Mouse (Mus musculus): ENCODE data around the gene Gpr108. TPM values are rescaled to one million over a fixed set of nuclear protein-coding genes. Genes with fewer than 3 reads are reported as not detected.
A peak's percentile ranks its signal among the peaks of the same experiment; 100 is the strongest.
"Not testable (repeated sequence)": the region's sequence is repeated elsewhere in the genome, so short reads cannot be mapped to it uniquely, and the experiment has no call there.

The Gpr108 gene
- polyA plus RNA-seq (2017; shearing (Covaris generic)): 10 to 100 TPM; 46.4 to 55.8 TPM

DNA sequence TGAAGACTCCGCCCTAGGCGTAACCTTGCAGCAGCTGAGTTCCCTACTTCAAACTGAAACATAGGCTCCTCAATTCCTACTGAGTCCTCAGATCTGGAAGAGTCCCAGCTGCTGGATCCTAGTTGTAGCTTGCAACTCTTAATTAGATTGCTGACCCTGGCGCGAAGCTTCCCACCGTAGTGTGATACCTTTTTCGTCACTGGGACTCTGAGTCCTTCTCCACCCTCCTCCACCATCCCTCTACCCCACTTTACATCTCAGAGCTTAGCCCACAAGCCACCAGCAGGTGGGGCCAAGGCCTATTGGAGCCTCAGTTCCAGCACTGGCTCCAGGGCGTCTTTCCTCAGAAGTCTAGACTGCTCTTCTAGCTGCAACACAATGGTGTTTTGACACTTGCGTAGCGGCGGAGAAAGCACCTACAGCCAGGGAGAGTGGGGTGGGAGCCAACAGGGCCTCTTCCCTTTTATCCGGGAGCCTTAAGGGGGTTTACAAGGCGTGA, at the start of gene Gpr108:
Gene Gpr108 (minus strand): TSS at position 246 of the 499 bp plus-strand sequence.
- ATAC-seq: peak; percentile 62

DNA sequence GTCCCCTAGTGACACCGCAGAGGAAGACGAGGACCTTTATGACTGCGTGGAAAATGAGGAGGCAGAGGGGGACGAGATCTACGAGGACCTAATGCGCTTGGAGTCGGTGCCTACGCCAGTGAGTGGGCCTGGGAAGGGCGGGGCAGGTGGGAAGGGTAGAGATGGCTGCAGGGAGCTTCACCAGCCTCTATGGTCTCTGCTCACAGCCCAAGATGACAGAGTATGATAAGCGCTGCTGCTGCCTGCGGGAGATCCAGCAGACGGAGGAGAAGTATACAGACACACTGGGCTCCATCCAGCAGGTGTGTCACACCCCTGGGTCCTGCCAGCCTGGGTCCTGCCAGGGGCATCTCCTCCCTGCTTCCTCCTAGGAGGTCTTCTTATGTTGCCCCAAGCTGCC, 48.8 kb upstream of the Gpr108 start:
- ATAC-seq: no peak

DNA sequence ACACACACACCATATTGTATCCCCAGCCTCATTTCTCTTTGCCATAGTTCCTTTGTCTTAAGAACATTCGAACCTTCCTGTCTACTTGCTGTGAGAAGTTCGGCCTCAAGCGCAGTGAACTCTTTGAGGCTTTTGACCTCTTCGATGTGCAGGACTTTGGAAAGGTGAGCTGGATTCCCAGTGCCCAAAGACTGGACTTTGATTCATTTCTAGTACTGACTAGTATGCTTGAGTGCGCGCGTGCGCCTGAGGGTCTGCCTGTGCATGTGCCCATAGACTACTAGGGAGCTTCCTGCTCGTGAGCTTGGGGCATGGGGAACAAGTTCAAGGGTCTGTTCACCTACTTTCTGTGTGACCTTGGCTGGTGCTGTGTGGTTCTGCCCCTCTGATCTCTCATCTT, 47.7 kb upstream of the Gpr108 start:
- ATAC-seq: no peak

DNA sequence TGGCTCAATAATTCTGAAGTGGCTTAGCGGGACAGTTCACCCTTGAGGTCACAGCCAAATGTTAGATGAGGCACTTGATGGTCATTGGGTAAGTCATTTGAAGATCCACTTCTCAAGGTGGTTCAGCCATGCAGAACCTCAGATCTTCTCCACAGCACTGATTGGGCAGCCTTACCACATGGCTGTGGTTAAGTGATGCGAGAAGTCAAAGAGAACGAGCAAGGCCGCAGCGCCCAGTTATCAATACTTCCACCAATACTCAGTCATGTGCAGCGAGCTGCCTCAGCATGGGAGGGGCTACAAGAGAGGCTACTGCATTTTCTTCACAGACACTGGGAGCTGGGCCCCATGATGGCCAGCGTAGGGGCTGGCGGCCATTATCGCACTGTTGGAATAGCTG, 44.7 kb upstream of the Gpr108 start:
- no peak for ATAC-seq

DNA sequence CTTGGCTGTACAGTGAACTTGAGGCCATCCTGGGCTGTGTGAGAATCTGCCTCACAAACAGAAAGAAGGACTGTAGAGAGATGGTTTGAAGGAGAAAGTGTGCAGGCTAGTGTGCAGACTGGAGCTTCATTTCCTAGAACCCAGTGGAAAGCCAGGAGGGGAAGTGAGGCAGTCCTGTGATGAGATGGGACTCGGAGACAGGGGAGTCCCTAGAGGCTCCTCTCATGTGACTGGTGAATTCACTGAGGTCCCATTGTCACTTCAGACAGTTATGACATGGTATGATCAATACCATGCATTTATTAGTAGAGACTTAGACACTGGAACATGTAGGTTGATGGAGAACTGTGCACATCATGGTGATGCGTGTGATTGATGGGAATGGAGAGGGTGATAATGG, 44.1 kb upstream of the Gpr108 start:
- no peak for ATAC-seq

DNA sequence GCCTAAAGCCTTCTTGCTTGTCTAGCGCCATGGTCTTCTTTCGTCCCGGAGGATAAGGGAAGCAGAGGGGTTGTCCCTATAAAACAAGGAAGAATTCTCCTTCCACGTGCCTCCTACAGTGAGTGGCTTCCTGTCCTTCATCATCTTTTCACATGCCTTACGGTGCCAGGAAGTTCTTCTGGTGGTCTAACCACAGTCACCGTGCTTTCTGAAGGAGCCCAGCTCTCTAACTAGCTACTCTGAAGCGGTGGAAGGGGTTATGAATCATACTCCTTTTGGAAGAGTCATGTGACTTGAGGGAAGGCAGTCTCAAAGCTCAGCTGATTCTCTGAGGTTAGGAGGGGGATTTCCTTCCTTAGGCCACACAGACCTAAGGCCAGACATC, 42.4 kb upstream of the Gpr108 start:
- ATAC-seq: peak; percentile 48

DNA sequence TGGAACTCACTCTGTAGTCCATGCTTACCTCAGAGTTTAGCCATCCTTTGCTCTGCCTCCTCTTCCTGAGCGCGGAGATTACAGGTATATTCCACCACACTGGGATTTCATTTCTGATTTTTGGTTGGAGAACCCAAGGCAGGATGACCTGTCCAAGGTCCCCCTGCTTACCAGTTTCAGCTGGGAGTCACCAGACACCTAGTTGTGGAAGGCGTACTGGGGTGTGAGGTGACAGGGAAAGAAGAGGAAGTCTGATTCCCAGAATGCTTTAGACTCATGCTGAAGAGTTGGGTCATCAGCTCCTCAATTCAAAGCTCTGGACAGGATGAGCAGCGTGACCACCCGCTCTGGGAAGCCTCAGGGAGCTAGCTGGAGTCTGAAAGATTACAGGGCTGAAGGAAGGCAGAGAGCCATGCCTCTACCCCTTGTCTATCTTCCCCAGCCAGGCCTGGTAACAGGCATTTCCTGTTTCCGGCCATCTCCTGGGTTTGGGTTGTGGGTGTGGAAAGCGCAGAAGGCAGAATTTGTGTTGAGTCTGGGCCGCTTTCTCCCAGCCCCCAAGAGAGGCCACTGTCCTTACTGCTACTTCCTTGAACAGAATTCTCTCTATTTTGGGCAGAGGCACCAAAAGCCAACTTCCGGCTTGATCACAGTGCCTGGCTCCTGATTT, 41.9 kb upstream of the Gpr108 start:
- ATAC-seq: peak; percentile 67

DNA sequence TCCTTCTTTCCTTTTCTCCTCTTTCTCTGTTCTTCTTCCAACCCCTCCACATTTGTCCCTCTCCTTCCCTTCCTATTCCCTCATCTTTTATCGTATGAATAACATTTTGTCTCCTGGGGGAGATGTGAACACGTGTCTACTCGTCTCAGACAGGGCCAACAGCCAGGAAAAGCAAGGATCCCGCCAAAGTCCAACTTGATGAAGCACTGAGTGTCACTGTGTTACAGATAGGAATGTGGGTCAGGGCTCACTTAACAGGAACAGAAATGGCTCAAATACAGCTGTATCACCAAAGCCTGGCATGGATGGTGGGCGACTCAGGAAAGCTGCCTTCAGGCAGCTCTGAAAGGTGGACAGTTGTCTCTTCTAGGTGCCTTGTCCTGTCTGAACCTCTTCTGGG, 41.0 kb upstream of the Gpr108 start:
- ATAC-seq: no peak

DNA sequence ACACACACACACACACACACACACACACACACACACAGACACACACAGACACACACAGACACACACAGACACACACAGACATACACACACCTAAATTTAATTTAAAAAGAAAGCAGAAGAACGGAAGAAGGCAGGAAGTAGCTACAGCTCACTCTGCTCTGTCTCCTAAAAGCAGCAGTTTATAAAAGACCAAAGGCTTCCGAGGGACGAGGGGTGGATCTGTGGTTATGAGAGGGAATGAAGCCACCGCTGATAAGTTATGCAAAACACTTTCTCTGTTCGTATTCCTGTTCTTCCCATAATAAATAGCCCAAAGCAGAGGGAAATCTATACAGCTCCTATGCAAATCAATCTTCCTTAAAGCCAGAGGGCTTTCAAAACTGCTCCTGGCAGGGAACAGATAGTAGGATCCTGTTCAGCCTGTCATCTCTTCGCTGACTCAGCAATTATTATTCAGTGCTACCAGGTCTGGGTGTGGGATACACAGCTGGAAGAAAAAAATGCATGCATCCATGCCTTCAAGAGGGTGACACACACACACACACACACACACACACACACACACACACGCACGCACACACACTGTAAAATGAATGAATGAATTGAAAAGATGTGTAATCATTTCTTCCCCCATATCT, 38.6 kb upstream of the Gpr108 start:
- ATAC-seq: peak; percentile 57

DNA sequence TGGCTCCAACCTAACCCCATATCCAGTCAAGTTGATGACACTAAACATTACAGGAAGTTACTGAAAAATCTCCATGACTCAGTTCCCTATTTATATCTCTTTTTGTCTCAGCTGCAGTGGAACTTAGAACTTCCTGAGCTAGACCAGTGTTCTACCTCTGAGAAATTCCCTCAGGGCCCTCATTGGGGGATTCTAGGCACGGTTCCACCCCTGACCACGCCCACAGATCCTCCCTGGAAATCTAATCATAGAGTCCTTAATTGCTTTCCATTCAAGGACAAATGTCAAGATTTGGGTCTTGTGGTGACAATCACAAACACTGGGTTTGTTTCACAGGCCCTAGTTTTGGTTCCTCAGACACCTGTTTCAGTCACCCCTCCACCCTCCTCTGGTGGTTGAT, 36.8 kb upstream of the Gpr108 start:
- no peak for ATAC-seq

DNA sequence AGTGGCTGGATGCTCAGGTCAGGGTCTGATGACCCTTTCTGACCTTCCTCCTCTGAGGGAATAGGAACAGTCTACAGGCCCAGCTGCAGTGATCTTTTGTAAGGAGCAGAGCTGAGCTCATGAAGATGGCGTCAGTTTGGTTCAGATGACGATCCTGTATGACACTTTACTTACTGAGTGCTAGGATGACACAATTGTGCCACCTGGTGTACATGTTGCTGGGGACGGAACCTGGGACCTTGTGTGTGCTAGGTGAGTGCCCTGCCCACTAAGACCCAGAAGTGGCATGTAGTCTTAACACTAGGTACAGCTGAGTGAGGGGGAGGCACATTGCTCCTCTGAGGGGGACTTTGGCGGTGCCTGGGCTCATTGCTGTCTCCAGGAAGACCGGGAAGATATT, 35.7 kb upstream of the Gpr108 start:
- ATAC-seq: no peak

DNA sequence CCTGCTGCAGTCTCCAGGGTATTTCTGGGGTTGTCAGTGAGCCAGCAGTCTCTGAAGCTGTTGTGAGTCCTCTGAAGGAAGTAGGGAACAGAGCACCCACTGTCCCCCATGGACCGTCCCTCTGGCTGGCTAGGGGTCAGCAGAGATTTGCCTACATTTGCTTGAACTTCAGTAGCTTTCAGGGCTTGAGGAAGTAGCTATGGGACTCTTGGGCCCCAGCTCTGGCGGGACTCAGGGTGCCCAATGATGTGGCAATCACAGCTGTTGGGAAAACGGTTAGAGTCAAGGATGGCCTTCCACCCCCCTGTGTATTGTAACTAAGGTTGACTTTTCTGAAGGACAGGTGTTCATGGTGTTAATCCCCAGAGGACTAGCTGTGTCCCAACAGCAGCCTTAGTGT, 32.2 kb upstream of the Gpr108 start:
- ATAC-seq: no peak

DNA sequence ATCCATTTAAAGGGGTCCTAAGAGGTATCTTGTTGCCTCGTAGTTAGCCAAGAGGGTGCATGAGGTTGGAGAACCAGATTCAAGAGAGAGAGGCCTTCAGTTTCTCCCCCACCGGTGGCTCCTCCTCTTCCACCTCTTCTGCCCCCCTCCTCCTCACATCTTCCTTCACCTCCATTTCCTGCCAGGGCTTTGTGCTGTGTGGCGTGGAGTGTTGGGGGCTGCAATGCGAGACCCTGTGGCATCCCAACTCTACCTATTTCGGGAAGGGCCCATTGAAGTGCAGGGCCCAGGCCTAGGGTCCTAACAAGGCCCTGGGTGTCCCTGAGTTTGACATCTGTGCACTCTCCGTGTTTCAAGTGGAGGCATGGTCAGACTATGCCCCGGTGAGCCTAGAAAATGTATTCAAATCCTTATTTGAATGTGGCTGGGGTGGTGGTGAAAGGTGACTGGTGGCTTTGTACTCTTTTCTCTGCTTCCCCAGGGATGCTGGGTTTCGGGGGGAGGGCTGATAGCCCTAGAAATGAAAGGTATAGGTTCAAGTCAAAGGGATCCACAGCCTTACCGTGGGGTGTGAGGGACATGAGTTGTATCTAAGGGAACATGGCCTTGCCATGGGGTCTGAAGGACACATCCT, 31.5 kb upstream of the Gpr108 start:
- peak; percentile 34 for ATAC-seq

DNA sequence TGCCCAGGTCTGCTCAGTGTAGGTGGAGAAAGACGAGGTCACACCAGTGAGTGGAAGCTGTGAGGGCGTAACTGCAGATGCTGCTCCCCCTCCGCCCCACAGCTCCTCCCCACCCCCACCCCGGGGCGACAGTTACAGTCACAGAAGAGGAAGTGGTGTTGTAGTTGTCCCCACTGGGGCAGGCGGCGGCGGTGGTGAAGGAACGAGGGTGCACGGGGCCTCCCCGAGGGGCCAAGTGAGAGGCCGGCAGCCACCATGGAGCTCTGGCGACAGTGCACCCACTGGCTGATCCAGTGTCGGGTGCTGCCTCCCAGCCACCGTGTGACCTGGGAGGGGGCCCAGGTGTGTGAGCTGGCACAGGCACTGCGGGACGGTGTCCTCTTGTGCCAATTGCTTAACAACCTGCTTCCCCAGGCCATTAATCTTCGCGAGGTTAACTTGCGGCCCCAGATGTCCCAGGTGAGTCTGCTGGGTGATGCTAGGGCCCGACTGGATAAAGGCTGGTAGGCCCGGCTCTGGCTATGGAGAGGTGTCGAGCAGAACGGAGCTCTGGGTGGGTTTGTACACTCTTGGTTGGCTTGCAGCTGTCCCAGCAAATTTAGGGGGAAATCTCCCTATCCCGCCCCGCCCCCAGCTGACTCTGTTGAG, 30.8 kb upstream of the Gpr108 start, which contains the start of gene Vav1:
Gene Vav1 (plus strand): TSS at position 158 of the 648 bp plus-strand sequence.
- peak; percentile 62 for ATAC-seq

DNA sequence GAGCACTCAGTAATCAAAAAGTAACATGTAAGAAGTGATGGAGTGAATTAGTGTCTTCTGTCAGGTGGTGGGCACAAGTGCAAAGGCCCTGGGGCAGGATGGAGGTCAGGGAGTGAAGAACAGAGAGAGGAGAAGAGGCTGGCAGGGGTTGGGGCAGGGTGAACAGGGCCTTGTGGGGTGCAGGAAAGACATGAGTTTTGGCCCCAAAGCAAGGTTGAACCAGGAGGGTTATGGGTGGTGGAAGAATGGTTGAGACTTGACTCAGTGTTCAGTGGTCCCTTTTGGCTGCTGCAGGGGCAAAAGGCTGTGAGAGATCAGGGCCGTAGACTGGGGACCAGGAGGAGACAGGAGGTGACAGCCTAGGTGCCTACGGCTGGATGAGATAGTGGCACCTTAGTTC, 30.3 kb upstream of the Gpr108 start:
- ATAC-seq: peak; percentile 0

DNA sequence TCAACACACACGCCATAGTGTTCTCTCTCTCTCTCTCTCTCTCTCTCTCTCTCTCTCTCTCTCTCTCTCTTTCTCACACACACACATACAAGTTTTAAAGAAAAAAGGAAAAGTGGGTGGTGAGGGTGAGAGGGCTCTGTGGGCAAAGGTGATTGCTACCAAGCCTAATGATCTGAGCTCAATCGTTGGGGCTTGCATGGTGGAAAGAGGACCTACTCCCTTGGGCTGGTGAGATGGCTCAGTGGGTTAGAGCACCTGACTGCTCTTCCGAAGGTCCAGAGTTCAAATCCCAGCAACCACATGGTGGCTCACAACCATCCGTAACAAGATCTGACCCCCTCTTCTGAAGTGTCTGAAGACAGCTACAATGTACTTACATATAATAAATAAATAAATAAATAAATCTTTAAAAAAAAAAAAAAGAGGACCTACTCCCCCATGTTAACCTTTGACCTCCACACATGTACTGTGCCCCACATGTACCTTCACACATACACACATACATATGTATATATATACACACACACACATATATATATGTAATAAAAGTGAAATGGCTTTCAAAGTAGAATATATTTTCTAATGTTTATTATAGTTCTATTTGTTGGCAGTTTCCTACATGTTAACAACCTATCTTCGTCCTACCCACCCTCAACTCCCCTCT, 29.5 kb upstream of the Gpr108 start:
- not testable (repeated sequence) for ATAC-seq

DNA sequence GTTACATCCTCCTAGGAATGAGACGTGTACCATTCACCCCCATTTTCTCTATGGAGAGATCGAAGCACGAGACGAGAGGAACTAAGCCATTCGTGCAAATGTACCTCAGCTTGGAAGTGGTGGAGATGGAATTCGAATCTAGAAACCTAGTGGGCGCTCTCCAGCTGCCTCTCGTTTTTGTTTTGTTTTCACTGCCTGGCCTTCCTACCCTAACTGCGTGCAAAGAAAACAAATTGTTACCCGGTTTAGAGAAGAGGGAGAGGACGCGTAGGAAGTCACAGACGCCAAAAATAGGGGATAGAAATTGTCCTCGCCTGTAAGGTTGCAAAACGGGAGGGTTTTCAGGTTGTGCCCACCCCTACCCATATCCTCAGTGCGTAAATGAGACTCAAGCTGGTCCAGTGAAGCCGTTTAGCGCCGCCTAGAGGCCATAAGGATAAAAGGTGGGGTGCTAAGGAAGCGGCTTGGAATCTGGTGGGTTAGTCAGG, 28.4 kb upstream of the Gpr108 start:
- ATAC-seq: peak; percentile 25

DNA sequence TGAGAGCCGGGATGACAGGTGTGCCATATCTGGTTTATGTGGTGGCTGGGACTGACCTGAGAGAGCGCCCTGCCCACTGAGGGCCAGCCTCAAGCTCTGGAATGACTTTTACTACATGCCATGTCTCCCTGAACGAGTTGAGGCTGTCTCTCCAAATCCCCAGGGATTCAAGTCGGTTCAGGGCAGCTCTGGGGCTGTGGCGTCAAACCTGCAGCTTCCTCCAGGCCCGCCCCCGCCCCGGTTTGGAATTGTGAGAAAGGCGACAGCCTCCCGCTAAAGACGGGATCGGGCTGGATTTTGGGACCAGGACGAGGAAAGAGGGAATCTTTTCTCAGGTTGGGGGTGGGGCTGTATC, 27.7 kb upstream of the Gpr108 start:
- ATAC-seq: no peak

DNA sequence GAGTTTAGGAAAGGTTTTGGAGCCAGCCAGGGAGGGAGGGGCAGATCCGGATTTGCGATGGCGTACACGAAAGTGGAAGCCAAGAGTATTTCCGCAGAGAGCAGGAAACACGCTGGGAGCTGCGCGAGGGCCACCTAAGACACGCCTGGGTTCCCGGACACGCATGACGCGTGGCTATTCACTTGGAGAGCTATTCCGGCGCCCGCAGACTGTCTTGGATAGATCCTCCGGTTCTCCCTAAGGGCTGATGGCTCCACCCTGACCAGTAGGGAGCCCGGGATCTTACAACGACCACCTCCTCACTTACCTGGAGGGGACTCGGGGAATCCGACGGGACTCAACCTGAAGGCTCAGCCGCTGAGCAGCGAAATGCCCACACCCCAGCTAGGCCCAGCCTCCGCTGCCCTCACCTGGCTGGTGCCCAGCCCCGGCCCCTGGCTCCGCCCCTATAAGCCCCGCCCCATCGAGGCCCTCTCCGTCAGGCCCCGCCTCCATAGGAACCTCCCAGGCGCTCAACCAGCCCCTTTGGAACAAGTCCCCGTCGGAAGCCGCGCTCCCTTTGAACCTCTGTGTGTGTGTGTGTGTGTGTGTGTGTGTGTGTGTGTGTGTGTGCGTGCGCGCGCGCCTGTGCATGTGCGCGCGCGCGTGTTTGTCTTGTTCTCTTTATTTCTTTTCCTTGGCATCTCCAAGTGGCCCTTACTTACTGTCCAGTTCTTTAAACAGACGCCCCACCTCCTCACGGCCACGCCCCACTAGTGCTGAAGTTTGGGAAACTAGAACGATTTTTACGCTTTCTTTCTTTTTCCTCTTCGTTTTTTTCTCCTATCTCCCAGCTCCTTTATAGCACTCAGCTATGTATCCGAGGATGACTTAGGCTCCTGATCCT, 27.1 kb upstream of the Gpr108 start:
- peak; percentile 58 for ATAC-seq

DNA sequence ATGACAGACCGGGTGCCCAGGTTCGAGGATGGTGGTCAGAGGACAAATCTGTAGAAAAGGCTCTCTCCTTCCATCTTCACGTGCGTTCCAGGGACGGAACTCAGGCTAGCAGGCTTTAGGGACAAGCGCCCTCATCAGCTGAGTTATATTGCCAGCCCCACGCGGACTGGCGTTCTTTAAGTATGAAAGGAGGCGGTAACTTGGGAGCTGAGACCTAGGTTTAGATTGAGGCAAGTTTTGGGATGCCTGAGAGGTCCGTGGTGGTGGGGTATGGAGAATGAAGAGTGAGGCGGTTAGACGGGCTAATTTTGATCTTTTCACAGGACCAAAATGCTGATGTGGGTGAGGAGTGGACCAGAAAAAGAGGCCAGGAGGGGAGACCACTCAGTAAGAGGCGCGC, 26.4 kb upstream of the Gpr108 start:
- ATAC-seq: no peak

DNA sequence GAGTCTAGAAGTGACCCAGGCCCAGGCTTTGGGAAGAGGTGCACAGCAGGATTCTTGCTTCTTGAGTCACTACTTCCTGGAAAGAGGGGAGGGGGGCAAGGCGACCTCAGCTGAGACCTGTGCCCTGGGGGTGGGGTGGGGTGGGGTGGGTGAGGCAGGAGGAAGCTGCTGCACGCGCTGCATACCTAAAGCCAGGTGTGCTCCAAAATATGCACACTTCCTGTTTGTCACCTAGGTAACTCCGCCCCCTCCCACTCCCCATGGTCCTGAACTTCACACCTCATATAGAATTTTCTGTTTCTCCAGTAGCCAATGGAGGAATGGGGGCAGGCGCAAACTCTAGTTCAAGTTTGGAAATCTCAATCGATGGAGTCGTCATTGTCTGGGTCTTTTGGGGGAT, 25.6 kb upstream of the Gpr108 start:
- ATAC-seq: no peak

DNA sequence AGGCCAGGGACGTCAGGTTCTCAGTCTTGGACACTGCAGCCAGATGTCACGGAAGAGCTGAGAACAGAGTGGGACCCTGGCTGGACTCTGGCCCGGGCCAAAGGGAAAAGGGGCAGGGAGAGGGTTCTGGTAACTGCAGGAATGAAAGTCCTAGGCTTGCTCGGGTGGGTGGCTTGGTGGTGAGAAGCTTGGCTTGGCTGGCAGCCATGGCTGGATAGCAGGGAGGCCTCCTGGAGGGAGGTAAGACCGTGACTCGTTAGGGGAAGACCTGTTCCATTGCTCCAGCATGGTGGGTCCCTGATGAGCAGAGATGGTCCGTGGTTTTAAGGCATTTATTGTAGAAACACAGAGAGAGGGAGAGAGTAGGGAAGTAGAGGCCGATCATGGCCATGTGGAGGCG, 23.1 kb upstream of the Gpr108 start:
- no peak for ATAC-seq

Data from activated CD4-positive, CD25-positive, alpha-beta regulatory T cell, adult 4 months (primary cell).